Mouse (Mus musculus) frontal cortex, postnatal 10 days (tissue): ENCODE results near the gene Ccna1.
A peak's percentile ranks its signal among the peaks of the same experiment; 100 is the strongest.

Source experiments
- DNase-seq, 2 experiments: peaks; one replicate each; pipeline ENCODE4 v3.0.0; 2022; ENCODE audit warnings: low spot score in 2 of 2, mixed read lengths in 1 of 2

Ccna1 gene

DNA sequence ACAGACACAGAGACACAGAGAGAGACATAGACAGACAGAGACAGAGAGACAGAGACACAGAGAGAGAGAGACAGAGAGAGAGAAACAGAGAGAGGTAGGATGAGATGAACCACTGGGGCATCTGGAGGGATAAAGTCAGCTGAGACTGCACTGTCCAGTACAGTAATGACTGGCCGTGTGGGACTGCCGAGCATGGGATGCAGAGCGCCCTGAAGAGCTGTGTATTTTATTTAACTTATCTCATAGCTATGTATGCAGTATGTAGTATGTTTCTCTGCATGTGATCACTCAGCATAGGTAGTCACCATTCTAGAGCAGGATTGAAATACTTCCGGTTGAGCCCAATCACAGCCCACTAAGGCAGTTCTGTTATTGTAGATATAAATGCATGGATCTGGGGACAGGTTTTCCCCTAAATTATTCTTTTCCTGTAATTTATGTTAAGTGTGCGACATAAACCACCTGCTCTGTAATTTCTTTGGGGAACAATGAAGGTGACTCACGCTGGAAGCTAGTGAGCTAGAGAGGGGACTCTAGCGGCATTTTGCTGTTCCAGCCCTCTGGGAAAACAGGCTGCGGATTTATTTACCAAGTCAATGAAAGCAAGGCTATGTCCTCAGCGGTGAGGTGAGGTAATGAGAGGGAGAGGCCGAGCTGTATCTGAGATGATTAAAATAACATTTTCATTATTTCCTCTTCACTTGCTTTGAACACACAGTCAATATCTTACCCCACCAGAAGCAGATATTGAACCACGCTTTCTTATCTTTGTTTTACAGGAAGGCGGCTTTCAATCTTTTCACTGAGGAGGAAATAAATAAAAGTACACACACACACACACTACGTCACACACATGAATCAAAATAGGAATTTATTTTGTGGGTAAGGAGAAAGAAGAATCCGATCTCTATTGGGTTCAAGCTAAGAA is 10.7 kb upstream of the Ccna1 start:
- DNase-seq = no peak

DNA sequence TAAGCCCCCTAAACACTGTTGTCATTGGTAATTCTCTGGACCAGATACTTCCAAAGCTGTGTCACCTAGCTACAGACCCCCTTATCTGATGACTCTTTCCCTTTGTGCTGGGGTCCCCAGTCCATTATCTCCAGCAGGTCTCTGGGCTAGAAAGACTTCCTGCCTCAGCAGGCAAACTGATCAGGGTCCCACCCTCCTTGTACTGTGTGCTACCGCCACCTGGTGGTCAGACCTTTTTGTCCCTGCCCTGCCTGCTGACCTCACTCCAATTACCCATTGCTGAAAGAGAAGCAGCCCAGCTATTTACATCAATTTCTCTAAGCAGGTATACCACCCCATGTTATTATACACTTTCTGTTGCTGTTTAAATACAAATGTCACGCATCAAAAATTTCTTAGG is 9.1 kb upstream of the Ccna1 start:
- peak in 1 of 2 experiments; percentile 63 for DNase-seq

DNA sequence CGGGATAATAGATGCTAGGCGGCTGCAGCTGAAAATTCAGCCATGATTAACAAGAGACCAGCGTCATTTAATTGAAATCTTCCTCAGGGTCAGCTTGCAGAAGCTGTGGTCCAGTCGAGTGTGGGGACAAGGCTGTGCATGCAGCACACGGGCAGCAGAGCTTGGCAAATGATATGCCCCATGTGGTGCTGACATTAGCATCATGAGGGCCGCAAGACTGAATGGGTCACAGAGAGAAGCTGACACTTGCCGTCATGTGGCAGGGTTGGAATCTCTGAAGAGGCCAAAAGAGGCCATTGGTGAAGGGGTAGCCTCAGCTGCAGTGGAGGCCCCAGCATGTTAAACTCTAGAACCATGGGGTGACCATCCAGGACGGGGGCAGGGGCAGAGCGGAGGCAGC is 7.4 kb upstream of the Ccna1 start:
- DNase-seq = no peak

DNA sequence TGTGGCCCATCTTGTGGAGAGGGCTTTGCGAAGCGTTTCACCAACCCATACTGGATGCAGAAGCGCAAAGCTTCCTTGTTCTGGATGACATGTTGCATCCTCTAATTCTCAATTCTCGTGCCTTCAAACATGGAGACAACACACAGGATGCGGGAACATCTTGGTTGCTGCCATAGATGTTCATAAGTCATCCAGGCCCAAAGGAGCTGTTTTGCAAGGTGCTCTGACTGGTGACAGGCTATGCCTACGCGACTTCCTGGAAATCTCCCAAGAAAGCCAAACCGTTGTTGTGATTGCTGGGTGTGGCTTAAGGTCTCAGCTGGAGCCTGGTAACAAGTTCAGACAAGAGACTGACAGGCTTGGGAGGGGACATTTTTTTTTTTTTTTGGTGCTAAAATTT is 1.1 kb upstream of the Ccna1 start:
- DNase-seq = no peak

- no peak for DNase-seq
Observed at GRCm38 (mm10) chr3:55055747-55056120, 433 bp upstream of the Ccna1 start.

DNA sequence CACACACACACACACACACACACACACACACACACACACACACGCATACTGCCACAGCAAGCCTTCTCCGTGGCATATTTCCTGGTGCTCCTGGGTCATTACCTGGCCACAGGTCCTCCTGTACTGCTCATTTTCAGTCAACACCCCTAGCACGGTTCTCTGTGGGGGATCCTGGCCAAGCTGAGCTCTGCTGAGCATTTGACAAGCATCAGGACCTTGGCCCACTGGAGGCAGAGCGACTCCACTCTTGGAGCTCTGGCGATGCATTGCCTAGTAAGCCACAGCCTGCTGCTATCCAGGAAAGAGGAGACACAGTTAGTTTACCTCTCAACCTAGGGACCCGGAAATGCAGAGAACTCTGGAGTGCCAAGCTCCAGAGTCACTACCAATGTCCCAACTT is 1.1 kb downstream of the Ccna1 start:
- DNase-seq = no peak

- DNase-seq = peak; percentile 23 to 27
Observed at GRCm38 (mm10) chr3:55044601-55045370, 10.5 kb downstream of the Ccna1 start.

DNA sequence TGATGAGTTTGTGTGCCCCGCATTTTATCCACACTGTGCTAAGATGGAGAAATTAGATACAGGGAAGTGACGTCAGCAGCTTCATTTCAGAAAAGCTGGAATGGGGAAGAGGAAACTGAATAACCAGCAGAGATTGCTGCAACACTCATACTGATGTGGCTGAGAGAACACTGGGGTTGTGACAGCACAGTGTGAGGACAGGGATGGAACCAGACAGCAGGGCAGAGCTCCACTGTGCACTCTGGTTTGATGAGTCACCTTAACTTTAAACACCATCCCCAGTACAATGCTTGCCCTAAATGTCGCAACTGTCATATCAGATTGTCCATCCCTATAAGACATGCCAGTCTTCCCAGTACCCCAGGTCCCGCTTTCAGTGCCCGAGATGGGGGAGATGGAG is 17.7 kb downstream of the Ccna1 start:
- DNase-seq = no peak

- DNase-seq = no peak
Observed at GRCm38 (mm10) chr3:55027271-55027840, 27.9 kb downstream of the Ccna1 start.

GRCm38 (mm10) chr3:55025502-55025901 is 29.8 kb downstream of the Ccna1 start:
- no peak for DNase-seq

DNA sequence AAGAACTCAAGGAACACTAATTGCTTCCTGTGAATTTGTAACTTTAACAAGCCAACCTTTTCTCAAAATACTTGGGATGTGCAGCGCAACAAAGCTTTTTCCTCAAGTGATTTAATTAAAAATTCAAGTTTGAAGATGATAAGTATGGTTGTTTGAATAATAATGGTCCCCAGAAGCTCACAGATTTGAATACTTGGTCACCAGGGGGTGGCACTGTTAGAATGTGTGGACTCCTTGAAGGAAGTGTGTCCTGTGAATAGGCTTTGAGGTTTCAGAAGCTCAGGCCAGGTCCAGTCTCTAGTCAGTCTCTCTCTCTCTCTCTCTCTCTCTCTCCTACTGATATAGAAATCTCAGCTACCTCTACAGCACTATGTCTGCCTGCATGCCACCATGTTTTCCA is 32.0 kb downstream of the Ccna1 start:
- no peak for DNase-seq

DNA sequence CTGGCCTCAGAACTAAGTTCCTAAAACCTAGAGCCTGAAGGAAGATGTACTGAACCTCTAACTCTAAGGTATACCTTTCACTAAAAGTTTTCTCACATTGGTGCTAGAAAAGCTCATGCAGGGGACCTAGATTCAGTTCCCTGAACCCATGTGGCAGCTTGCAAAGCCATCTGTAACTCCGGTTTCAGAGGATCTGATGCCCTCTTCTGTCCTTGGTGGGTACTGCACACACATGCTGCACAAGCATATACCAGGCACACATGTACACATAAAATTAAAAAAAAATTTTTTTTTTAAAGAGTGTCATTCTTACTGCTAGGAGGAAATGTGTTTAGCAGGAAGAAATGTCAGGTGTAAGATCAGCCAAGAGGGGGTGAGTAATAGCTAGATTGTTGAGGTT is 33.1 kb downstream of the Ccna1 start:
- DNase-seq = no peak

- DNase-seq = no peak
Observed at GRCm38 (mm10) chr3:55012536-55012935, 42.8 kb downstream of the Ccna1 start.

- no peak for DNase-seq
Observed at GRCm38 (mm10) chr3:55011681-55012080, 43.6 kb downstream of the Ccna1 start.

- DNase-seq = no peak
Observed at GRCm38 (mm10) chr3:55008965-55009741, 46.1 kb downstream of the Ccna1 start.

DNA sequence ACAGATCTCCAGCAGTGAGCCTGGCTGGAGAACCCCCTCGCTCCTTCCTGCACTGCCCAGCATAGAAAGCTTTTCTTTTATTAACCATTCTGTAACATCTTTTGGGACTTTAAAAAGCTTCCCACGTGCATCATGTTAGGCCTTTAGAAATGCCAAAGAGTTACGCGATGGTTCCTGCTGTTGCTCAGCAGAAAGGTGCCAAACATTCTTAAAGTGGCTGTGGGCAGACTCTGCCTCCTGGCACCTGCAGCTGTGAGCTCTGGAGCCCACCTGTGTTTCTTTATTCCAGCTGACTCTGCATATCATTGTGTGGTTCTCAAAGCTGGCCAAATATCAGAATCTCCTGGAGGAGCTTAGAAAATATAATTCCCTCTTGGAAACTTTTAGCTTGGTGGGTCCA is 51.3 kb downstream of the Ccna1 start:
- no peak for DNase-seq

GRCm38 (mm10) chr3:55001677-55002076 is 53.6 kb downstream of the Ccna1 start:
- no peak for DNase-seq
